Mouse (Mus musculus) adrenal gland, adult 8-10 months (tissue): ENCODE data around the gene Lyzl6. TPM values are rescaled to one million over a fixed set of nuclear protein-coding genes. Genes with fewer than 3 reads are reported as not detected.

ENCODE experiments used
- DNase-seq: peaks from one replicate; pipeline ENCODE4 v3.0.0; 2022
- total RNA-seq, 4 experiments: library from RNA; stranded (reverse); gene quantifications; 2 replicates each; pipeline ENCODE4 v1.2.4; 2022

Gene Lyzl6
- total RNA-seq, 4 experiments from 2014 or later: not detected

- no peak for DNase-seq
These were observed 4.5 kb upstream of the Lyzl6 start for GRCm38 (mm10) chr11:103643211-103643610.

GRCm38 (mm10) chr11:103639407-103639946 is 787 bp upstream of the Lyzl6 start:
- peak; percentile 13 for DNase-seq

- no peak for DNase-seq
These were observed 2.4 kb downstream of the Lyzl6 start for GRCm38 (mm10) chr11:103636261-103636660.

- DNase-seq: no peak
These were observed 3.2 kb downstream of the Lyzl6 start for GRCm38 (mm10) chr11:103635481-103635880.

GRCm38 (mm10) chr11:103634806-103635205 is 3.9 kb downstream of the Lyzl6 start:
- no peak for DNase-seq

- DNase-seq: no peak
These were observed 11.2 kb downstream of the Lyzl6 start for GRCm38 (mm10) chr11:103627453-103627852.

- DNase-seq: no peak
These were observed 17.6 kb downstream of the Lyzl6 start, which contains the start of gene Gm884 for GRCm38 (mm10) chr11:103621040-103621439. TSS of gene Gm884 (minus strand) at chr11:103621140.

GRCm38 (mm10) chr11:103610772-103611171 is 27.9 kb downstream of the Lyzl6 start:
- DNase-seq: no peak

- no peak for DNase-seq
These were observed 32.1 kb downstream of the Lyzl6 start for GRCm38 (mm10) chr11:103606611-103607010.

Other genes starting within 250 kb of the Lyzl6 start
- 10 to 100 TPM; 21.9 to 27.6 (median 26.0) TPM for gene Plekhm1, start 226.2 kb downstream of the Lyzl6 start, total RNA-seq
- gene Lrrc37a, start 134.3 kb downstream of the Lyzl6 start, total RNA-seq: not detected
- not detected for gene Gm884, start 17.8 kb downstream of the Lyzl6 start, total RNA-seq
- gene Rprml, start 10.7 kb upstream of the Lyzl6 start, total RNA-seq: under 1 TPM in 3 of 4 experiments, not detected in 1; 0.32 to 1.00 (median 0.37) TPM
- gene Gosr2, start 59.0 kb upstream of the Lyzl6 start, total RNA-seq: 100 to 1,000 TPM in 2 of 4 experiments, 10 to 100 TPM in 2; 93.8 to 114 (median 103) TPM
- under 1 TPM in 3 of 4 experiments, not detected in 1; 0.07 to 0.31 (median 0.22) TPM for gene Wnt9b, start 110.9 kb upstream of the Lyzl6 start, total RNA-seq
- 1 to 10 TPM in 2 of 4 experiments, under 1 TPM in 2; 0.17 to 3.1 (median 1.3) TPM for gene Wnt3, start 135.3 kb upstream of the Lyzl6 start, total RNA-seq